Mouse (Mus musculus): ENCODE measurements around the gene Erich6. TPM values are rescaled to one million over a fixed set of nuclear protein-coding genes. Genes with fewer than 3 reads are reported as not detected.

The Erich6 gene
- polyA plus RNA-seq, 1 experiment from 2014 or later = not detected

DNA sequence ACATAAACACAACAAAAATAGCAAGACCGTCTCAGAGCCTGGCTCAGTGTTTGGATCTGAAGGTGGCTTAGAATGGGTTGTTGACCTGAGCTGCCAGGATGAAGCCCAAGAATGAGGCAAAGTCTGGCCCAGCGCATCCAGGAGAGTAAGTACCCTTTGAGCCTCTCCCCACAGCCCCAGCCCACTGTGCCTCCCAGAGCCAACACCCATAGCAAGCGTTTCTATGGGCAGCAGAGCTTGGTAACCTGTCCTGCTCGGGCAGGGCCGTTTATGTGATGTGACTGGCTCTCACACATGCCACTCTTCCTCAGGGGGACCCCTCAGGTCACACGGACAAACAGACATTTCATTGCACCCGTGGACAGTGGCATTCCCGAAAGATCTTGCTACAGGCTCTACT is 41.4 kb upstream of the Erich6 start:
- no peak overlapping the region for H3K9ac ChIP-seq (ENCODE audit: low read depth, low read length)
- ATAC-seq = no peak

DNA sequence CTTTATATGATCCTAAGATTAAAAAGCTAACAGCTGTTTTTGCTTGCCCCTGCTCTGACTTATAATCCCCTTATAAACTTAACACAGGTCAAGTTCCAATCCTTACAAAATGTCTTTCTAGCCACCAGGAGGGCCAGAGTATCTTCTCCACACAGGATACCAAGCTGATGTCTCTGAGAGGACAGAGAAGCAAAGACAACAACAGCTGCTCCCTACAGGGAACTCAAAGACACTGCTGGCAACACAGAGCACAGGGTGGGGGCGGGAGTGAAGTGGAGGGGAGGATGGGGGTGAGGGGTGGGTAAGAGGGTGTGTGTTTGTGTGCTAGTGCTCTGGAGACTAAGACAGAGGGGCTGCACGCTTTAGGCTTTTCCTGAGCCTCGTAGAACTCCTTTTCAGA is 40.6 kb upstream of the Erich6 start:
- Histone ChIP-seq H3K27ac (ENCODE audit: low read length) (no peak overlapping the region), H3K36me3 (ENCODE audit: control insufficient read depth, insufficient read depth, low read length) (0 out of 2 replicates have a peak, but pooled peaks cover 3% of the 10 kb centered on the region), H3K4me1 (ENCODE audit: control insufficient read depth, insufficient read depth, low read length) (peaks cover 42% of the 10 kb centered on the region), H3K4me2 (ENCODE audit: low read depth, low read length) (no peak overlapping the region), H3K9me3 (ENCODE audit: control insufficient read depth, low read length) (no peaks in the 10 kb centered on the region), H3K4me3 (ENCODE audit: low read length) (no peak overlapping the region), H3K27me3 (replicated peaks; ENCODE audit: control insufficient read depth, insufficient read depth, low read length) (no peaks in the 10 kb centered on the region), H3K9ac (ENCODE audit: low read depth, low read length) (no peak overlapping the region)
- no peak for ATAC-seq
- whole genome bisulfite sequencing = 54% methylated on average over 3 of the region's 3 CpGs

More for the DNA sequence above, 41.4 kb upstream of the Erich6 start:
- Histone ChIP-seq H3K36me3 (ENCODE audit: control insufficient read depth, insufficient read depth, low read length) (0 out of 2 replicates have a peak, but pooled peaks cover 3% of the 10 kb centered on the region), H3K9me3 (ENCODE audit: control insufficient read depth, low read length) (no peaks in the 10 kb centered on the region), H3K4me2 (ENCODE audit: low read depth, low read length) (no peak overlapping the region), H3K4me3 (ENCODE audit: low read length) (no peak overlapping the region), H3K27ac (ENCODE audit: low read length) (no peak overlapping the region), H3K27me3 (replicated peaks; ENCODE audit: control insufficient read depth, insufficient read depth, low read length) (no peaks in the 10 kb centered on the region), H3K4me1 (ENCODE audit: control insufficient read depth, insufficient read depth, low read length) (peaks cover 48% of the 10 kb centered on the region)
- WGBS = 46% methylated on average over 8 of the region's 8 CpGs

DNA sequence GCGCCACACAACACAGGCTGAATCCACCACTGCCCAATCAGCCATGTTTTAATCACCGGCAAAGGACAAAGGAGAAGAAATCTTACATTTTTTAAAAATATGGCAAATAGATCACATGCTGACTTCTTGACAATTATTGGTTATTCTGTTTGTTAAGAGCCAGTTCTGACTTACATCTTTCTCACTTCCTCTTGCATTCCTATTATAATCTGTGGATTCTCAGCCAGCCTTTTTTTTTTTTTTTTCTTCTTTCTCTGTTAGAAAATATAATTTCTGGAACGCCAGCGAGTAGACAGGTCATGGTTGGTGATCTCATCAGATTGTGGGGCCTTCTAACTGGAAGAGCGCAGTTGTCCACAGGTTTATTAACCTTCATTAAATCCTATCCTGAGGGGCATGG is 36.3 kb upstream of the Erich6 start:
- ATAC-seq = no peak
- Histone ChIP-seq H3K4me1 (ENCODE audit: control insufficient read depth, insufficient read depth, low read length) (peaks cover 16% of the 10 kb centered on the region), H3K36me3 (ENCODE audit: control insufficient read depth, insufficient read depth, low read length) (0 out of 2 replicates have a peak, but pooled peaks cover 3% of the 10 kb centered on the region), H3K27me3 (replicated peaks; ENCODE audit: control insufficient read depth, insufficient read depth, low read length) (no peaks in the 10 kb centered on the region), H3K4me2 (ENCODE audit: low read depth, low read length) (no peak overlapping the region), H3K9me3 (ENCODE audit: control insufficient read depth, low read length) (no peaks in the 10 kb centered on the region), H3K9ac (ENCODE audit: low read depth, low read length) (no peak overlapping the region), H3K27ac (ENCODE audit: low read length) (no peak overlapping the region), H3K4me3 (ENCODE audit: low read length) (no peak overlapping the region)
- 85% methylated on average over 5 of the region's 5 CpGs for WGBS

- Histone ChIP-seq H3K27me3 (replicated peaks; ENCODE audit: control insufficient read depth, insufficient read depth, low read length) (no peaks in the 10 kb centered on the region), H3K4me3 (ENCODE audit: low read length) (no peak overlapping the region), H3K9me3 (ENCODE audit: control insufficient read depth, low read length) (no peaks in the 10 kb centered on the region), H3K9ac (ENCODE audit: low read depth, low read length) (no peak overlapping the region), H3K36me3 (ENCODE audit: control insufficient read depth, insufficient read depth, low read length) (0 out of 2 replicates have a peak, but pooled peaks cover 3% of the 10 kb centered on the region), H3K27ac (ENCODE audit: low read length) (no peak overlapping the region), H3K4me1 (ENCODE audit: control insufficient read depth, insufficient read depth, low read length) (peaks cover 9% of the 10 kb centered on the region), H3K4me2 (ENCODE audit: low read depth, low read length) (no peak overlapping the region)
- ATAC-seq = no peak
- 61% methylated on average over 4 of the region's 4 CpGs for WGBS
Observed at GRCm38 (mm10) chr3:58672481-58673183, 35.6 kb upstream of the Erich6 start.

- H3K9ac ChIP-seq (ENCODE audit: low read depth, low read length) = no peak overlapping the region
- WGBS = 59% methylated on average over 6 of the region's 6 CpGs
- H3K36me3 ChIP-seq (ENCODE audit: control insufficient read depth, insufficient read depth, low read length) = 0 out of 2 replicates have a peak, but pooled peaks cover 3% of the 10 kb centered on the region
- 0 out of 2 replicates have a peak, but pooled peaks have one; percentile 40 for ATAC-seq
- H3K4me1 ChIP-seq (ENCODE audit: control insufficient read depth, insufficient read depth, low read length) = peaks cover 7% of the 10 kb centered on the region; the same call in 1 of the 2 replicates
- H3K4me3 ChIP-seq (ENCODE audit: low read length) = no peak overlapping the region
- H3K27ac ChIP-seq (ENCODE audit: low read length) = no peak overlapping the region
- H3K4me2 ChIP-seq (ENCODE audit: low read depth, low read length) = no peak overlapping the region
- no peaks in the 10 kb centered on the region for H3K9me3 ChIP-seq (ENCODE audit: control insufficient read depth, low read length)
- H3K27me3 ChIP-seq (replicated peaks; ENCODE audit: control insufficient read depth, insufficient read depth, low read length) = no peaks in the 10 kb centered on the region
Observed at GRCm38 (mm10) chr3:58671616-58672250, 34.7 kb upstream of the Erich6 start.

DNA sequence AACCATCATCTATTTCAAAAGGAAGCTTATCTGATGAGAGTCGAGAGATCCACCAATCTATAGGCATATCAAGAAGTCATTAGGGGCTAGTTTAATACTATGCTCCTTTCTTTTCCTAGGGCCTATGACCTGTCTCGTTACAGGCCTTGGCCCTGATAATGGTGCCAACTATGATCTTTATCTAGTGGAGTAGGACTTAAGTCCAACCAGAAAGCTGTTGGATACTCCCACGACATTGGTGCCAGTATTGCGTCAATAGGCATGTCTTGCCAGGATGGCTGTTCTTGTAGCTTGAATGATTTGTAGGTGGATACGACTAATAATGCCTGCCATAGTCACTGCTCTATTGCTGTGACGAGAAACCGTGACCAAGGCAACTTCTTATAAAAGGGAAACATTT is 27.0 kb upstream of the Erich6 start:
- H3K4me3 ChIP-seq (ENCODE audit: low read length) = no peak overlapping the region
- H3K36me3 ChIP-seq (ENCODE audit: control insufficient read depth, insufficient read depth, low read length) = no peaks in the 10 kb centered on the region
- no peaks in the 10 kb centered on the region for H3K27me3 ChIP-seq (replicated peaks; ENCODE audit: control insufficient read depth, insufficient read depth, low read length)
- H3K4me2 ChIP-seq (ENCODE audit: low read depth, low read length) = no peak overlapping the region
- H3K4me1 ChIP-seq (ENCODE audit: control insufficient read depth, insufficient read depth, low read length) = no peaks in the 10 kb centered on the region
- H3K9me3 ChIP-seq (ENCODE audit: control insufficient read depth, low read length) = 0 out of 2 replicates have a peak, but pooled peaks cover 5% of the 10 kb centered on the region
- WGBS = 91% methylated on average over 7 of the region's 7 CpGs
- no peak overlapping the region for H3K27ac ChIP-seq (ENCODE audit: low read length)
- no peak overlapping the region for H3K9ac ChIP-seq (ENCODE audit: low read depth, low read length)
- no peak for ATAC-seq

DNA sequence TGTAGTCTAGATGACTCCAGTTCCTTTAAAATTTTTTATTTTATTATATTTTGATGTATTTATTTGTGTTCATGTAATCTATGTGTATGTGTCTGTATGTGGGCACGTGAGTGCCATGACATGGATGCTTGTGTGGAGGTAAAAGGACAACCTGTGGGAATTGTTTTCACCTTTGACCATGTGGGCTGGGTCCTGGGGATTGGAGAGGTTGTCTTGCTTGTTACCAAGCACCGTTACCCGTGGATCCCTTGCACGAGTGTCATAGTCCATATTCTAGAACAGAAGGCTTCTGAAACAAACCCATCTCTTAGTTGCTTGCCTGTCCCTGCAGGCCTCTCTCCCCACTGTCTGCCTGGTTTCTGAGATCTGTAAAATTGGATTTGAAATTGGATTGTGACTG is 23.6 kb upstream of the Erich6 start:
- Histone ChIP-seq H3K27me3 (replicated peaks; ENCODE audit: control insufficient read depth, insufficient read depth, low read length) (no peaks in the 10 kb centered on the region), H3K4me2 (ENCODE audit: low read depth, low read length) (no peak overlapping the region), H3K36me3 (ENCODE audit: control insufficient read depth, insufficient read depth, low read length) (no peaks in the 10 kb centered on the region), H3K9ac (ENCODE audit: low read depth, low read length) (no peak overlapping the region), H3K27ac (ENCODE audit: low read length) (no peak overlapping the region), H3K4me3 (ENCODE audit: low read length) (no peak overlapping the region), H3K9me3 (ENCODE audit: control insufficient read depth, low read length) (no peaks in the 10 kb centered on the region), H3K4me1 (ENCODE audit: control insufficient read depth, insufficient read depth, low read length) (no peaks in the 10 kb centered on the region)
- ATAC-seq = no peak
- 93% methylated on average over 4 of the region's 4 CpGs for WGBS

DNA sequence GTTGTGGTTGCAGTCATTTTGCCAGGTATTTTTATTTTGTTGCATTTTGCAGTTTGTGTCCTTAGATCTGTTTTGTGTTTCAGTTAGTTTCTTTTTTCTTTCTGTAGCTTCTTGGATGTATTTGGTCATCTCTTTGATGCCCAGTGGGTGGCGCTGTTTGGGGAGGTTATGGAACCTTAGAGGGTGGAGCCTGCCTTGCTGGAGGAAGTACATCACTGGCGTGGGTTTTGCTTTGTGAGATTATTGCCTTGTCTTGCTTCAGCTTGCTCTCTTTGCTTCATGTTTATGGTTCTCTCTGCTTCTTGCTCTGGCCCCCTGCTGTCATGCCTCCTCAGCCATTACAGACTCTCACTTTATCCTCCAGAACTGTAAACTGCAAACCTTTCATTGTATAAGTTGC is 20.3 kb upstream of the Erich6 start:
- Histone ChIP-seq H3K27me3 (replicated peaks; ENCODE audit: control insufficient read depth, insufficient read depth, low read length) (no peaks in the 10 kb centered on the region), H3K9me3 (ENCODE audit: control insufficient read depth, low read length) (no peaks in the 10 kb centered on the region), H3K36me3 (ENCODE audit: control insufficient read depth, insufficient read depth, low read length) (no peaks in the 10 kb centered on the region), H3K9ac (ENCODE audit: low read depth, low read length) (no peak overlapping the region), H3K27ac (ENCODE audit: low read length) (no peak overlapping the region), H3K4me1 (ENCODE audit: control insufficient read depth, insufficient read depth, low read length) (no peaks in the 10 kb centered on the region), H3K4me2 (ENCODE audit: low read depth, low read length) (no peak overlapping the region), H3K4me3 (ENCODE audit: low read length) (no peak overlapping the region)
- 22% methylated on average over 2 of the region's 2 CpGs for WGBS
- ATAC-seq = no peak

GRCm38 (mm10) chr3:58655362-58656130 is 18.5 kb upstream of the Erich6 start:
- no peak overlapping the region for H3K4me3 ChIP-seq (ENCODE audit: low read length)

More at GRCm38 (mm10) chr3:58655362-58656130, 18.5 kb upstream of the Erich6 start:
- H3K9ac ChIP-seq (ENCODE audit: low read depth, low read length) = no peak overlapping the region
- peak; percentile 63 for ATAC-seq
- no peak overlapping the region for H3K27ac ChIP-seq (ENCODE audit: low read length)
- H3K36me3 ChIP-seq (ENCODE audit: control insufficient read depth, insufficient read depth, low read length) = no peaks in the 10 kb centered on the region
- no peaks in the 10 kb centered on the region for H3K9me3 ChIP-seq (ENCODE audit: control insufficient read depth, low read length)
- 53% methylated on average over 17 of the region's 17 CpGs for WGBS
- no peak overlapping the region for H3K4me2 ChIP-seq (ENCODE audit: low read depth, low read length)
- H3K4me1 ChIP-seq (ENCODE audit: control insufficient read depth, insufficient read depth, low read length) = no peaks in the 10 kb centered on the region
- H3K27me3 ChIP-seq (replicated peaks; ENCODE audit: control insufficient read depth, insufficient read depth, low read length) = no peaks in the 10 kb centered on the region

Data from intestine, embryonic 16.5 days (tissue).